Mouse (Mus musculus) embryonic stem cell, embryonic (primary cell): ENCODE measurements at regions not wholly inside any gene's neighbourhood (a gene's known extent, or its start where the extent isn't known, plus 50 kb on each side); places are given as distances from the start of the nearest gene placed in this dataset.

Experiments used
- CTCF ChIA-PET, 4 experiments: fragments of 300-600 bp in 2 of 4; fragments of 350-600 bp in 2 of 4; sonication (Branson Sonifier 250); formaldehyde crosslinking; loops; one replicate each; lab custom pipeline; 2022; ENCODE audit warnings: inconsistent platforms in 2 of 4; lab: Charles Lee
- POLR2A ChIA-PET, 4 experiments: fragments of 300-600 bp in 2 of 4; fragments of 350-600 bp in 2 of 4; sonication (Branson Sonifier 250); formaldehyde crosslinking; loops; one replicate each; lab custom pipeline; 2022; ENCODE audit warnings: antibody characterized with exemption in 4 of 4, inconsistent platforms in 1 of 4; lab: Charles Lee

DNA sequence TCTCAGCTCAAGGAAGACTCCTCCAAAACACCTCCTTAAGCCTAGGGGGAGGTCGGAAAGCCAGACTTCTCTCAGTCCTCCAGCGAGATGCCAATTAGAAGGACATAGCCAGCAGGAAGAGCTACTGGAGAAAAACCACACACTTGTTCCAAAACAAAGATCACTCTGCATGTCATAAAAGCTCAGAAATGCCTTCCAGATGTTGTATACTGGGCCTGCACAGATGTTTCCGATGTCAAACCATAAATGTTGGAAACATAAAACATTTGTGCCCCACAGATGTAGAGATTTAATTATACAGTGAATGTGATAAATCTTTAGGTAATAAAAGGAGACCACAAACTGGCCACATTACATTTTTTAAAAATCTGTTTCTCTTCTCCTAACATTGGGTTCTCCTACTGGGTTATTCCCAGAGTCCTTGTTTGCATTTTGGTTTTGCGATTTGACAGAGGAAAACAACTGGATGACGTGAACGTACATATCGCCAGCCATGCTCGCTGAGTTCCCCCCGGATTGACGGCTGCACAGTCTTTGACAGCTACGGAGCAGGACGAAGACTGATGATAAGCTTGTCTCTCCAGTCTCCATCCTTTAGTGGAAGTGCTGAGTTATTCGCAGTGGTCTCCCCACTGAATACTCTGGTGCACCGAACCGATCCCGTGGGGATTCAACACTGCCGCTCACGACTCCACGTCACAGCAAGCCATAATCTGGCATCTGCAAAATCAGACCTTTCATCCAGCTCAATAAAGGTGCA lies 235.5 kb upstream of the Myocd start:
- ChIA-PET CTCF (interaction anchor here in 1 of 4 experiments (0.8 kb wide), 1 partner anchor 20 kb away, joined by 3 read pairs; no protein-coding TSS in a partner anchor), POLR2A (no interaction called here)

DNA sequence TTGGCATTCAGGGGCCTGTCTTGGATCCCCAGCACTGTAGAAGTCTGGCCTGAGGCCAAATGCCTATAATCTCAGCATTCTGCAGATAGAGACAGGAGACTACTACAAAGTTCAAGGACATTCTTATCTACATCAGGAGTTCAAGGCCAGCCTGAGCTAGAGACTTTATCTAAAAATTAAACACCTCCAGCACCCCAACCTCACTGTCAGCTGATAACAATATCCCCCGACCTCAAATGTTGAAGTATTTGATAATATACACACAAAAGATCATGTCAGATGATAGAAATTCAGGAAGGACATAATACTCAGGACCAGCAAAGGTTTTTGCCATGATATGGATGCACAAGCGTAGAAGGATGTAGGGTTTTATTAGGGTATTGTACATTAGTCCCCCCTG lies 228.2 kb upstream of the Myocd start:
- ChIA-PET POLR2A (no interaction called here), CTCF (no interaction called here)

DNA sequence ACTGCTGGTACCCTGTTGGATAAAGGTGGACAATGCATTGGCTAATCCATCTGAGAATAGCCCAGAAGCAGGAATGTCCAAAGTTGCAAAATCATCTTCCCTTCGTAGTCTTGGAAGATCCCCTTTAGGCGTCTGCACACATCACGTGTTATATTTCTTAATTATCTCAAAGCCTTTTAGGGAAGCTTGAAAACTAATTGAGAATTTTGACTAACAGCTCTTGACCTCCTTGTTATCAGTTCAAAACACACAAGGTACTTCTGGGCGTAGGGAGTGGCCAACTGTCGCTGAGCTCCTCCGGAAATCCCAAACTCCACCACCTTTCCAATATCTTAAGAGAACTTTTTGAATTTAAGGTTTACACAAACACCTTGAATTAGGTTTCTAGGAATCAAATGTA lies 227.6 kb upstream of the Myocd start:
- CTCF ChIA-PET = no interaction called here
- POLR2A ChIA-PET = interaction anchor here in 1 of 4 experiments (0.7 kb wide), 1 partner anchor 145 kb away, joined by 3 read pairs; no protein-coding TSS in a partner anchor

DNA sequence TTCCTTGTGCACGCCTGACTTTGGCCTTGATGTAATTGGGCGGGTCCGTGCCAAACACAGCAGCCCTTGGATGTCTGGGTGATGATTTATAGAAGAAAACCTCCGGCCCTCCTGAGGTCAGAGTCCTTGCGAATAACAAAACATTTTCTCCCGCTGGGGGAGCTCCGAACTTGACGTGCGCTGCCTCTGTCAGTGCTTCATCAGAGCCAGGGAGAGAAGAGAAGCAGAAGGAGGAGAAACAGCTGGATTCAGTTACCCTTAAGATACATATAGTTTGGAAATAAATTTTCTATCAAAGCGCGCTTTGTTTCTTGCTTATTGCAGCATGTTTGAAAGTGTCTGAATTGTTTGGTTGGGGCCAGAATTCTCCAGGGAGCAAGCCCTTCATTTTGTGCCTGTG lies 225.2 kb upstream of the Myocd start:
- POLR2A ChIA-PET = interaction anchor here in 1 of 4 experiments (0.8 kb wide), 1 partner anchor 19 kb away, joined by 9 read pairs; no protein-coding TSS in a partner anchor
- CTCF ChIA-PET = interaction anchor here in 1 of 4 experiments (0.6 kb wide), 1 partner anchor 629 kb away, joined by 7 read pairs; no protein-coding TSS in a partner anchor

GRCm38 (mm10) chr11:65490426-65490825 lies 220.6 kb upstream of the Myocd start:
- ChIA-PET CTCF (no interaction called here), POLR2A (no interaction called here)

GRCm38 (mm10) chr11:65475821-65476540 lies 206.2 kb upstream of the Myocd start:
- ChIA-PET POLR2A (interaction anchor here in 1 of 4 experiments (0.5 kb wide), 1 partner anchor 19 kb away, joined by 9 read pairs; no protein-coding TSS in a partner anchor), CTCF (no interaction called here)

DNA sequence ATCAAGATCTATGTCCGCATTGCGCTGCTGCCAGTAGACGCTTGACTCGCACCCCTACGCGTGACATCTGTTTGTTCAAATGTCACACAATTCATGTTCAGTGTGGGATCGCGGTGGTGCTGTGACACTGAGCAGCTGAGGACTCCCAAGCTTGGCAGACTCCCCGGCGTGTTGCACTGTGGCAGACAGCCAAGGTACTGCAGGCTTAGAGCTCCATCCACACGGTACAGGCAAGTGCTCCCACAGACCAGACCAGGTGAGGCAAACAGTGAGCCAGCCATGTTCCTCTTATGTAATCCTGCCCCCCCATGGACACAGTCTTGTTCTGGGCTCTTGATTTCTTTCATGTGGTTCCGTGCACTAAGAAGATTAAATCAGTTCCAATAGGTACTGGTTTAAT lies 205.5 kb upstream of the Myocd start:
- CTCF ChIA-PET = no interaction called here
- POLR2A ChIA-PET = no interaction called here

DNA sequence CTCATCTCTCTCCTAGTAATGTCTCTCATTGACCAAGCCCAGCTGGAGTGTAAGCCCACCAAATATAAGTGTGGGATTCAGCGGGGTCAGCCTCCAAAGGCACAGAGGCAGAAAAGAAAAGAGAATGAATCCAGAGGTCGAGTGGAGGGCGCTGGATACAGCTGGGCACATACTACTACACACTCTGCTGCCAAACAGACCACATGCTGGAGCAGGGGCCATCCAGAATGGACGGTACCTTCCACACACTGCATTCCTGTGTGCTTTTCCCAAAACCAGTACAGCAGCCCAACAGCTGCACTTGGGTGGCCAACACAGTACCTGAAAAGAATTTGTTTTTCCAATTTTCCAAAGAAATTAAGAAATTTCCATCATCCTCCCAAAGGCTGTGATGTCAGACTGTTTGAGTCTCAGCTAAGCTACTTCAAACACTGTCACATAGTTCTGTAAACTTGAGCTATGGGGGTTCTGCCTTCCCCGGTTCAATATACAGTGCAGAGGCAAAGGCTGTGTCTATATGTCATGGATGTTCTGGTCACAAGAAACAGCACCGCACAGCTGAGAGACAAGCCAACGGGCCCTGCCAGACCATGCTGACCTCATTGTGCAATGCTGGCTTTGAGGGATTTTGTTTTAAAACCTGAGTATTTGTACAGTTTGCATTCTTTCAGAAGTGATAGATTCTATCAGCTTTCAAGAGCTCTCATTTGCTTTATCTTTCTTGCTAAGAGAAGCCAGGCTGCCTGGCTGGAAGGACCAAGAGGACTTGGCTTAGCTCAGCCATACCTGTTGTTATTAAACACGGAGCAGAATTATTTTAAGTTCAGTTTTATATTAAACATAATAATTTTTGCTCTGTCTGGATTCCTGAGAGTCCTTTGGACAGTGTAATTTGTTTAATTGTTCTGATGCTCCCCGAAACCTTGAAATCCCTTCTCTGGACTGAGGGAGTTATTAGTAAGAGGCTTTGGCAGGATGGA lies 200.3 kb upstream of the Myocd start:
- POLR2A ChIA-PET = no interaction called here
- CTCF ChIA-PET = interaction anchor here in 1 of 4 experiments (0.7 kb wide), 1 partner anchor 75 kb away, joined by 3 read pairs; no protein-coding TSS in a partner anchor

GRCm38 (mm10) chr11:65461044-65461443 lies 191.3 kb upstream of the Myocd start:
- POLR2A ChIA-PET = interaction anchor here in 1 of 4 experiments (0.6 kb wide), 1 partner anchor 22 kb away, joined by 3 read pairs; no protein-coding TSS in a partner anchor
- CTCF ChIA-PET = no interaction called here

DNA sequence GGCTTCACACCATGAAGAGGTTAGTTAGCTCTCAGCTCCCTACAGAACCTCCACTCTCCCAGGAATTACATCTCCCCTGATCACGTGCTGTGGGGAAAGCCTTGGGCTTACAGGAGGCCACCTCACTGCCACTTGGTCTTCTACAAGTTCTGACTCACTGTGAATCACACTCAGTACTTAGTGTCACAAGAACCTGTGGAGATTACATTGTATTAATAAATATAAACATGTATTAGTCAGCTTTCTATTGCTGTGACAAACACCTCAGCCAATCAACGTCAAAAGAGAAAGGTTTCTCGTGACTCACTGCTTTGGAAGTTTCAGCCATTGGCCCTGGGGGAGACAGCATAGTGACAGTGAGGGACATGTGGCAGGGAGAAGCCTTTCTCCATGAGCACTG lies 178.6 kb upstream of the Myocd start:
- ChIA-PET POLR2A (no interaction called here), CTCF (no interaction called here)

- ChIA-PET POLR2A (no interaction called here), CTCF (interaction anchor here in 1 of 4 experiments (0.7 kb wide), 1 partner anchor 584 kb away, joined by 4 read pairs; no protein-coding TSS in a partner anchor)
Measured at GRCm38 (mm10) chr11:65443466-65444024, 173.8 kb upstream of the Myocd start.

- CTCF ChIA-PET = no interaction called here
- POLR2A ChIA-PET = interaction anchor here in 1 of 4 experiments (1.1 kb wide), 1 partner anchor 10 kb away, joined by 3 read pairs; no protein-coding TSS in a partner anchor
Measured at GRCm38 (mm10) chr11:65435699-65436161, 165.9 kb upstream of the Myocd start.

DNA sequence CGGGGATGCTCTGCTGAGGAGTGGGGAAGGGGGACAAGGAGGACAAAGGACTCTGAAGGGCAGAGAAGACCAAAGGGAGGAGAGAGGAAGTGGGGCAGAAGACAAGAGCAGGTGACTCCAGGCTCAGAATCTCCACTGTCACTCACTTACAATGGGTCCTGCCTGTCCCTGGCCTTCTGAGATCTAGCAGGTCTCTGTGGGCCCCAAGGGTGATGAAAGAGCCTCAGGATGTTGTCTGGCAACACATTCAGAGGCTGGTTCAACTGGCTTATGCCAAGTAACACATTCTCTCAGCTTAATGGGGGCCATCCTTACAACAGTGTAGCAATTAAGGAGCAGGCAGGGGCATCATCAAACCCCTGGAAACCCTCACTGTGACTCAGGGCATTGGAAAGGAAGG lies 152.1 kb upstream of the Myocd start:
- ChIA-PET POLR2A (no interaction called here), CTCF (no interaction called here)

DNA sequence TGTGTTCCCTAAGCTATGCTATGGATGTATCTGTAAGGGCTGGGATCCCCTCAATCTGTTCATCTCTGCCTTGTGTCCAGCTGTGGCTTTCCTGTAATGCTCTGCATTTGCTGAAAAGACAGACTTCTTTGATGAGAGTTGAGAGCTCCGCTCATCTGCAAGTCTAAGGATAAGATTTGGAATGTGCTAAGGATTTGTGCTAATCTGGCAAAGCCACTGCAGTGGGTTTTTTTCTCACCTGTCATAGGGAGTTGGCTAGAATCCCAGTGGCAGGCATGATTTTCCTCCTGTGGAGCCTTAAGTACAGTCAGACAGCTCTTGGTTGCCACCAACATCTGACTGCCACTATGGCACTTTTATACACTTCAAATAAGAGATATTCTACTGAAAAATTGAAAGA lies 138.8 kb upstream of the Myocd start:
- CTCF ChIA-PET = no interaction called here
- POLR2A ChIA-PET = interaction anchor here in 2 of 4 experiments (0.7 to 1.0 kb wide), 5 partner anchors 246 to 626 kb away, joined by 3 to 5 read pairs (median 4); partner anchors contain the start of gene Arhgap44 (in 1 of the 2)

- POLR2A ChIA-PET = no interaction called here
- CTCF ChIA-PET = no interaction called here
Measured at GRCm38 (mm10) chr11:65402460-65403154, 132.8 kb upstream of the Myocd start.

GRCm38 (mm10) chr11:65389238-65389637 lies 119.4 kb upstream of the Myocd start:
- CTCF ChIA-PET = no interaction called here
- POLR2A ChIA-PET = interaction anchor here in 1 of 4 experiments (0.8 kb wide), 1 partner anchor 376 kb away, joined by 3 read pairs; no protein-coding TSS in a partner anchor

DNA sequence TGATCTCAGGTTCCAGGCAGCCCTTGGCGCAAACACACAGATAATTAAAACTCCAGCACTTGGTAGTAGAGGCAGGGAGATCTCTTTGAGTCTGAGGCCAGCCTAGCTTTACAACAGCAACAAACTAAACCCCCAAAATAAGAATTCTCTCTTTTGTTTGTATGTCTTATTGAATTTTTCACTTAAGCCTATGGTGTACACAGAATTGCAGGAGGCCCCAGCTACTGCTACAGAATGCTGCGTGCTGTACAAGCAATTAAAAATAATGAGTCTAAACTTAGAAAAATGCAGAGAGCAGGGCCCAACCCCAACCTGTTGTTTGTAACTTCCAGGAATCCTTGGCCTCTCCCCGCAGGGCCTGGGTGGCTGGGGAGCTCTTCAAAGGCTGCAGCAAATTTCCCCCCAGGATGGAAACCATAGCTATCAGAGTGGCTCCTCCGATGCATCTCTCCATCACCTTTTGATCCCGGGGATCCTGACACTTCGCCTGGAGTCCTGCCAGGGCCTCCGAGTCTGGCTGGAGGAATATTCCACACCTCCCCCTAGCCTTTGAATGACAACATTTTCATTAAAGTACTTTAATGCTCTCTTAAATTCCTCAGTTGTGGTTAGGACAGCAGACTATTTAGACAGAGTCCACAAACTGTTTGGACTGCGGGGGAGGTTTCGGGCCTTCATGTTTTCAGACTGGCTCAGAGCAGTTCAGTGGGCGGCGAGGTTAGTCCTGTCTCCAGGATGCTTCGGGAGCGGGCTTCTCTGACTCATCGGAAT lies 116.7 kb upstream of the Myocd start:
- CTCF ChIA-PET = interaction anchor here in 1 of 4 experiments (0.7 kb wide), 1 partner anchor 100 kb away, joined by 3 read pairs; no protein-coding TSS in a partner anchor
- POLR2A ChIA-PET = no interaction called here
